Mouse (Mus musculus) G1E (cell line): ENCODE data around the gene Rnf220. TPM values are rescaled to one million over a fixed set of nuclear protein-coding genes. Genes with fewer than 3 reads are reported as not detected.

Experiments
- ATAC-seq: 2 replicates; pipeline ENCODE4 v1.8.0; 2016; ENCODE audit warnings: mild to moderate bottlenecking; ENCODE audit not compliant: insufficient number of reproducible peaks, poor library complexity, low FRiP score, severe bottlenecking; ENCODE audit errors: extremely low read depth
- DNase-seq: peaks from one replicate; pipeline ENCODE4 v3.0.0; 2012; ENCODE audit warnings: low spot score
- H3K27me3 ChIP-seq: 2 replicates; pipeline ENCODE4 v1.6.1; 2012; ENCODE audit warnings: mild to moderate bottlenecking, low read length, inconsistent platforms; ENCODE audit not compliant: insufficient read depth
- H3K36me3 ChIP-seq: replicated peaks from 2 replicates; pipeline ENCODE3; 2012; ENCODE audit warnings: mild to moderate bottlenecking, inconsistent platforms
- H3K4me1 ChIP-seq: 2 replicates; pipeline ENCODE4 v1.6.1; 2012; ENCODE audit warnings: low read depth, low read length, inconsistent platforms, mixed read lengths; ENCODE audit not compliant: insufficient read depth
- H3K4me3 ChIP-seq: 2 replicates; pipeline ENCODE4 v1.5.1; 2012; ENCODE audit warnings: low read depth, mild to moderate bottlenecking, inconsistent platforms, low read length, moderate library complexity, mixed read lengths
- H3K9me3 ChIP-seq: replicated peaks from 2 replicates; pipeline ENCODE4 v1.6.1; 2012; ENCODE audit warnings: inconsistent platforms
- CTCF ChIP-seq: IDR thresholded peaks from 2 replicates; pipeline ENCODE4 v1.5.1; 2012; ENCODE audit warnings: low read depth, low read length, inconsistent platforms, mixed read lengths
- GATA1 ChIP-seq: IDR thresholded peaks from 2 replicates; pipeline ENCODE4 v1.6.1; 2012; ENCODE audit warnings: borderline replicate concordance, low read length, inconsistent platforms, mixed read lengths
- GATA2 ChIP-seq: IDR thresholded peaks from 2 replicates; pipeline ENCODE4 v1.6.1; 2012; ENCODE audit warnings: low read depth, low read length, inconsistent platforms, borderline replicate concordance
- POLR2AphosphoS5 ChIP-seq: IDR thresholded peaks from 2 replicates; pipeline ENCODE4 v1.6.1; 2012; ENCODE audit warnings: low read depth, low read length, inconsistent platforms; ENCODE audit not compliant: insufficient replicate concordance
- TAL1 ChIP-seq: conservative IDR thresholded peaks from 2 replicates; pipeline ENCODE4 v1.6.1; 2012; ENCODE audit warnings: low read depth, low read length, inconsistent platforms, mixed read lengths
- polyA plus RNA-seq: library from polyadenylated mRNA; stranded (reverse); fragments of >175 nt; gene quantifications from 2 replicates; pipeline ENCODE4 v1.2.3, GENCODE M21; 2012
- total RNA-seq, 2 experiments: library from RNA; stranded (forward) in 1 of 2; stranded (reverse) in 1 of 2; fragments of 200-1000 nt in 1 of 2; fragments of >200 nt in 1 of 2; fragmentation: Nextera tagmentation in 1 of 2; gene quantifications; 2 replicates each; pipeline ENCODE4 v1.2.3; 2014 to 2017

The Rnf220 gene
- total and polyA plus RNA-seq, 3 experiments = 87.7 to 113 (median 88.7) TPM

GRCm38 (mm10) chr4:117229590-117229989, 267.3 kb downstream of the Rnf220 start:
- no peak for DNase-seq

GRCm38 (mm10) chr4:117225250-117225649, 271.6 kb downstream of the Rnf220 start:
- ATAC-seq = no peak
- no peaks in the 10 kb centered on the region for H3K4me1 ChIP-seq
- H3K9me3 ChIP-seq = no peaks in the 10 kb centered on the region
- no peak for DNase-seq
- no peak overlapping the region for H3K4me3 ChIP-seq
- H3K27me3 ChIP-seq = peaks cover 29% of the 10 kb centered on the region
- no peaks in the 10 kb centered on the region for H3K36me3 ChIP-seq
- TF ChIP-seq GATA1 = no peak
- TF ChIP-seq CTCF = no peak
- TF ChIP-seq TAL1 = no peak
- no peak for TF ChIP-seq POLR2AphosphoS5
- TF ChIP-seq GATA2 = no peak

More at GRCm38 (mm10) chr4:117229590-117229989, 267.3 kb downstream of the Rnf220 start:
- Histone ChIP-seq H3K27me3 (peaks cover 26% of the 10 kb centered on the region), H3K4me3 (no peak overlapping the region), H3K9me3 (no peaks in the 10 kb centered on the region), H3K36me3 (no peaks in the 10 kb centered on the region), H3K4me1 (no peaks in the 10 kb centered on the region)
- no peak for ATAC-seq
- TF ChIP-seq CTCF = no peak

GRCm38 (mm10) chr4:117224122-117224521, 272.7 kb downstream of the Rnf220 start:
- no peak overlapping the region for H3K4me3 ChIP-seq
- H3K36me3 ChIP-seq = no peaks in the 10 kb centered on the region
- no peaks in the 10 kb centered on the region for H3K9me3 ChIP-seq
- H3K4me1 ChIP-seq = no peaks in the 10 kb centered on the region
- peaks cover 24% of the 10 kb centered on the region for H3K27me3 ChIP-seq
- TF ChIP-seq GATA2 (no peak), CTCF (no peak), POLR2AphosphoS5 (no peak), GATA1 (no peak), TAL1 (no peak)
- ATAC-seq (no peak), DNase-seq (no peak)

- ATAC-seq (no peak), DNase-seq (no peak)
- TF ChIP-seq GATA1 (no peak), TAL1 (no peak), GATA2 (no peak)
- H3K36me3 ChIP-seq = no peaks in the 10 kb centered on the region
- H3K4me1 ChIP-seq = peaks cover 2% of the 10 kb centered on the region; the same call in 1 of the 2 replicates
- peaks cover 19% of the 10 kb centered on the region for H3K27me3 ChIP-seq
- H3K9me3 ChIP-seq = no peaks in the 10 kb centered on the region
- H3K4me3 ChIP-seq = no peak overlapping the region
These were observed 273.9 kb downstream of the Rnf220 start for GRCm38 (mm10) chr4:117223001-117223400.

GRCm38 (mm10) chr4:117221836-117222235, 275.0 kb downstream of the Rnf220 start:
- H3K4me1 ChIP-seq = peaks cover 2% of the 10 kb centered on the region; the same call in 1 of the 2 replicates
- TF ChIP-seq TAL1 = no peak
- no peak for TF ChIP-seq GATA2
- no peak for TF ChIP-seq POLR2AphosphoS5
- no peak for TF ChIP-seq GATA1
- no peak for TF ChIP-seq CTCF
- H3K4me3 ChIP-seq = no peak overlapping the region
- DNase-seq = no peak
- peaks cover 30% of the 10 kb centered on the region for H3K27me3 ChIP-seq
- no peaks in the 10 kb centered on the region for H3K9me3 ChIP-seq
- no peak for ATAC-seq
- H3K36me3 ChIP-seq = no peaks in the 10 kb centered on the region

Other genes starting within 250 kb of the Rnf220 start
- gene Tmem53, start 245.1 kb downstream of the Rnf220 start, total RNA-seq (2014; fragmentation: Nextera tagmentation) = 0.90 TPM in 1 of 2 replicates, not detected in the other
- 0.16 TPM in 1 of 2 replicates, not detected in the other for gene Tmem53, start 245.1 kb downstream of the Rnf220 start, total RNA-seq (2017)
- gene Tmem53, start 245.1 kb downstream of the Rnf220 start, polyA plus RNA-seq = 0.07 and 0.08 TPM in 2 replicates
- not detected in 2 replicates for gene Armh1, start 244.9 kb downstream of the Rnf220 start, total RNA-seq (2014; fragmentation: Nextera tagmentation)
- not detected in 2 replicates for gene Armh1, start 244.9 kb downstream of the Rnf220 start, total RNA-seq (2017)
- not detected in 2 replicates for gene Armh1, start 244.9 kb downstream of the Rnf220 start, polyA plus RNA-seq
- 41.9 and 54.3 TPM in 2 replicates for gene Eri3, start 53.3 kb upstream of the Rnf220 start, total RNA-seq (2014; fragmentation: Nextera tagmentation)
- 20.7 and 29.7 TPM in 2 replicates for gene Eri3, start 53.3 kb upstream of the Rnf220 start, total RNA-seq (2017)
- 151 and 192 TPM in 2 replicates for gene Eri3, start 53.3 kb upstream of the Rnf220 start, polyA plus RNA-seq
- 27.6 and 29.9 TPM in 2 replicates for gene Dmap1, start 185.2 kb upstream of the Rnf220 start, total RNA-seq (2014; fragmentation: Nextera tagmentation)
- gene Dmap1, start 185.2 kb upstream of the Rnf220 start, total RNA-seq (2017) = 28.8 and 33.7 TPM in 2 replicates
- gene Dmap1, start 185.2 kb upstream of the Rnf220 start, polyA plus RNA-seq = 30.0 and 42.5 TPM in 2 replicates
- not detected in 2 replicates for gene Gm12845, start 227.4 kb upstream of the Rnf220 start, total RNA-seq (2014; fragmentation: Nextera tagmentation)
- 0.11 TPM in 1 of 2 replicates, not detected in the other for gene Gm12845, start 227.4 kb upstream of the Rnf220 start, total RNA-seq (2017)
- not detected in 2 replicates for gene Gm12845, start 227.4 kb upstream of the Rnf220 start, polyA plus RNA-seq